Mouse (Mus musculus) adrenal gland, adult 18-20 months (tissue): ENCODE measurements around the gene Gfod1. TPM values are rescaled to one million over a fixed set of nuclear protein-coding genes. Genes with fewer than 3 reads are reported as not detected.

Experiments used
- DNase-seq, 2 experiments: peaks; one replicate each; pipeline ENCODE4 v3.0.0; 2021 to 2022; ENCODE audit warnings: low spot score in 2 of 2
- long read RNA-seq, 2 experiments: library from polyadenylated mRNA; stranded (forward); transcript quantifications; one replicate each; pipeline ENCODE4 v2.0.0; 2021
- total RNA-seq, 2 experiments: library from RNA; stranded (reverse); gene quantifications; 1 replicate in 1 of 2; 2 replicates in 1 of 2; pipeline ENCODE4 v1.2.3; 2021

The Gfod1 gene
- 10 to 100 TPM; 10.2 to 13.8 TPM for total RNA-seq
- long read RNA-seq, experiment 1, partial matches to known transcripts: 0 of 3 reads
- long read RNA-seq, experiment 1, other reads (novel, unspliced or antisense): 3 of 3 reads
- long read RNA-seq, experiment 2, partial matches to known transcripts: 0 of 1 reads
- long read RNA-seq, experiment 2, other reads (novel, unspliced or antisense): 1 of 1 reads

DNA sequence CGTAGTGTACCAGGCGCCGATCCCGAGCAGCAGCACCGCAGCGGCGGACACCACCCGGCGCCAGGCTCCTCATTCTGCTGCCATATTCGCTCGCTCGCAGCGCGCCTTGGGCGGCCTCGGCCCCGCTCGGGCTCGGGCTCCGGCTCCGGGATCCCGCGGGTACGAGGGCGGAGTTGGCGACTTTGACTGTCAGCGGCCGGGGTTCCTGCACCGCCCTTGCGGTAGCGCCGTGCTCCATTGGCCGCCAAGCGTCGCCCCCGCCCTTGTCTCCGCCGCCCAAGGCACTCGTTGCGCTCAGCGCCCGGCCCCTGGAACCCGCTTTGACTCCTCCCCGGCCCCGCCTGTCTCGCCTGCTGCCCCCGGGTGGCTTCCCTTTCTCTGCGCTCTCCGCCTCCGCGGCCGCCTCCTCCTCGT lies at the start of gene Gfod1:
Gene Gfod1, minus strand, starts transcription at position 155 of the 414 bp plus-strand sequence.
- DNase-seq: peak; percentile 95 to 97

DNA sequence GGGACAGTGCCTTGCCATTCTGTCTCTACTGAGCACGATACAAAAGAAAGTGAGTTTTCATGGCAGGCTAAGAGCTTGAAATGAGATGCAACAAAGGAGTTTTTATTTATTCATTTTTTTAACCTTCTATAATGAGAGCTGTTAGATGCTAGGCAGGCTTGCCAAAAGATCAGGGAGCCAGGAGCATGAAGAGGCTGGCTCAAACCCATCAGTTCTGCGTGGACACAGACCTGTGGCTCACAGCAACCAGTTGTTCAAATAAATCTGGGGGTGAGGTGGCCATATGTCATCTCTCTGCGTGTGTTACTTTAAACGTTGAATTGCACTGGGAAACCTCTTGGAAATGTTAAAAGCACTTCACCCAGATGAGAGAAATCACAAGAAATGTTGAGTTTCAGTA lies 49.4 kb upstream of the Gfod1 start:
- no peak for DNase-seq

DNA sequence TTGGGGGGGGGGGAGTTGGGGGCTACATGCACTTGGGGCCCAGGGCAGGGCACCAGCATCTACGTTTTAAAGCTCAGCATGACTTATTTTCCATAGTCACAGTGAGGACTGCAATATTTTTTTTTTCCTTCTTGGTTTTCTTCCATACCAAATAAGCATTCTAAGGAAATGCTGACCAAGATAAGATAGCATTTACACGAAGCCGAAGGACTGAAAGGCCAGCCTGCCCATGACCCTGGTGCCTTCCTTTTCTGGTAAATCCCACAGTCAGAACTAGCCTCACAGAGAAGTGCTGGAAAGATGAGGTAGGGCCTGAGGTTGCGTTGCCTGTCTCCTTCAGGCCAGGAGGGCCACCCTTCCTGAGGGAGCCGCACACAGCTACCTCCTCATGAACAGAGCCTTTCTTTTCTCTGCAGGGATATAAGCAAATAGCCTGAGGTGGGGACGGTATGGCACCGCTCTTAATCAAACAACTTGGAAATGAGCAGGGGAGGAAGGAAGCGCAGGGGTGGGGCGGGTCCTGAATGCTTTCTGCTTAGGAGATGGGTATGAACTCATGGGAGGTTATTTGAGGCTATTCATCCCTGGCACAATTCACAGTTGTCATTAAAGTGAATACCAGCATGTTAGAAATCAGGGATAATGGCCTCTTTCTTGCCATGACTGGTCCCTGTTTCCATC lies 46.7 kb upstream of the Gfod1 start:
- DNase-seq: no peak

DNA sequence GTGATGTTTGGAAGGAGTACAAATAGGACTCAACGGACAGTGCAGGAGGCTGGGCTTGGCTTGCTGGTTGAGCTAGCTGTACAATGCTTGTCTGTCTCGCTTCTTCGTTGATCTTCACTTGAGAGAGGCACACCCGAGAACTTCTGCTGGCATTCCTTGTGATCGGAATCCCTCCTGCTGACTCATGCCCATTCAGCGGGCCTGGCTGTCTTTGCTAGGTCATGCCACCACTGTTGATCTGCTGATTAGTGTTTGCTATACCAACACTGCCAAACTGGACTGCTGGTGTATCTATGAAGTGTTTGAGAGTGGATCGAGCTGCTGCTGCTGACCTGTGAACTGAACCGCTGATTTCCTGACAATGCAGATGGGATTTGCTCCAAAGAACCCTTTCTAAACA lies 45.4 kb upstream of the Gfod1 start:
- no peak for DNase-seq

DNA sequence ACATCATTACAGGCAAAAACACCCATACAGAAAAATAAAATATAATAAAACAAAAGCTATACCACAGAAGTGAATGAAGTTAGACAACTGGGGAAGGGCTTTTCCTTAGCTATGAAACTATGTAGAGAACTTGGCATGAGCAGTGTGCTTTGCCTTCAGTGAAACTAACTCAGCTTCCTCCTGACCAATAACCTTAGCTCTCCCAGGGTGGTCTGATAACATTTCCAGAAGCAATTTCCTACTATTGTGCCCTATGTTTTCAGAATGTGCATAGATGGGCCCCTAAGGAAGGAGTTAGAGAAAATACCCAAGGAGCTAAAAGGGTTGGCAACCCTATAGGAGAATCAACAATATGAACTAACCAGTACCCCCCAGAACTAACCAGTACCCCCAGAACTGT lies 42.9 kb upstream of the Gfod1 start:
- DNase-seq: no peak

DNA sequence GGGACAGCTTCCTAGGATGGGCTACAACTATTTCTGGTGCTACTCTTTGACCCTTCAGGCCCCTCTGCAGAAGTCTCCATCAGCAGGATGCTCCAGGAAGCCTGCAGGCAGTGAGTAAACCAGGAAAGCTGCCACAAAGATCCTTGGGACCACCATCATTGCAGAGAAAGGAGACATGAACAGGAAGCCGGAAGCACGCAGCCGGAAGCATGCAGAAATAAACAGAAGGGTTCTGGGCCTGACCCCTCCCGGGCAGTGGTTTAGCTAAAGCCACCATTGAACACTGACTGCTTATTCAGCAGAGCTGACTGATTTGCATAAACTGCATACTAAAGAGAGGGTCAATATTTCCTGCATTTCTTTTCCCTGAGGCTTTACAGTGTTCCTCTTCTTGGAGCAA lies 34.7 kb upstream of the Gfod1 start:
- no peak for DNase-seq

DNA sequence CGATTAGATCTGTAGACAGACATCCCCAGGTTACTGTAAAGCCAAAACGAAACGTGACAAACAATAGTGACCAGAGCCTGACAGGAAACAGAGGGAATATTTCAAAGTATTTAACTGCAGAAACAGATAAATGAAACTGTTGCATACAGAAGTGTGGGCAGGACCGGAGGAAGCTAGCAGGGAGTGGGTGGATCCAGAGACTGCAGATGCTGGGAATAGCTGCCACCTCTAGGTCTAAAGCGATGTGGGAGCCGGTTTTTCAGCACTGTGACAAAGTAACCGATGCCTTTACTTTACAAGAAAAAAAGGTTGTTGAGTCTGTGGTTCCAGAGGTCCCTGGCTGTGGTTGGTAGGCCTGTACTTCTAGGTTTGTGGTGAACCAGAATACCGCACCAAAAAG lies 34.0 kb upstream of the Gfod1 start:
- DNase-seq: no peak

DNA sequence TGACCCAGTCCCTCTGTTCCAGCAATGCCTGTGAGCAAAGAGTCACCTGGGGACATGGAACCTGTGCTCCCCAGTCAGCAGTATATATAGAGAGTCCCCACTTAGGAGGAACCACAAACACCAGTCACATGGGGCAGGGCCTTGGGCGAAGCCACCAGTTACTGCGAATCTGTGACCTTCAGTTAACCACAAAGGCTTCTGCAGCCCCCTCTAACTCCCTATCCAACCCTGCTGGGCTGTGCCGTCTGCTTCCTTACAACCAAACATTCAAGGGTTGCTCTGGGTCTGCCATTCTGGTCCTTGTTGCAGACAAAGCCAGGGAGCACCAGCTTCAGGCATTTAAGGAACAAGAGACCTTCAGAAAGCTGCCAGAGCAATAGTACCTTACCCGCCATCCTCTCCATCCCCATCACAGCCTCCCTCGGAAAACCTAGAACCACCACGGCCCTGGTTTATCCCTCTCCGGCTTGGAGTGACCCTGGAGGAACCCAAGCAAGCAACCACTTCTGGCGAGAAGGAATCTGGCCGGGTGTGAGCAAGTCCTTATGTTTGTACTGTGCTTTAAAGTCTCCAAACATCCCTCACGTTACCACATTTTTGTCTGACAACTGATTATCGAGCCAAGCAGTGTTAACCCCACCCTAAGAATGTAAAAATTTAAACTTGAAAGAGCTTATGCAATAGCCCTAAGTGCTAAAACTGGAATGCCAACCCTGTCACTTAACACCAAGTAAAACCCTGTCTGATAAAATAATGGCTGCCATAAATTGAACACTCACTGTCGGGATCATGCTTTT lies 32.7 kb upstream of the Gfod1 start:
- no peak for DNase-seq

DNA sequence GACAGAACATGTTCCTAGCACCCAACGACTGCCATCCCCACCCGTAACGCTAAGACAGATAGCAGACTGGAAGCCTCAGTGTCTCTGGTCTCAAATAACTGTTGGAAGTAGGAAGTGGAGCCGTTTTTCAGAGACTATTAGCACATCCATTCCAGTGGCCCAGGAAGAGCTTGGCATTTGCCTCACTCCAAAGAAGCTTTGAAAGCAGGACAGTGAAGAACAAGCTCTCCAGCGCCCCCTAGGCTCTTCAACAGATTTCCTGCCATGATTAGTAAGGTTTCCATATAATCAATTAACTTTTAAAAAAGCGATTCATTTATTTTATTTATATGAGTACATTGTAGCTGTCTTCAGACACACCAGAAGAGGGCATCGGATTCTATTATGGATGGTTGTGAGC lies 28.6 kb upstream of the Gfod1 start:
- peak; percentile 16 to 36 for DNase-seq

DNA sequence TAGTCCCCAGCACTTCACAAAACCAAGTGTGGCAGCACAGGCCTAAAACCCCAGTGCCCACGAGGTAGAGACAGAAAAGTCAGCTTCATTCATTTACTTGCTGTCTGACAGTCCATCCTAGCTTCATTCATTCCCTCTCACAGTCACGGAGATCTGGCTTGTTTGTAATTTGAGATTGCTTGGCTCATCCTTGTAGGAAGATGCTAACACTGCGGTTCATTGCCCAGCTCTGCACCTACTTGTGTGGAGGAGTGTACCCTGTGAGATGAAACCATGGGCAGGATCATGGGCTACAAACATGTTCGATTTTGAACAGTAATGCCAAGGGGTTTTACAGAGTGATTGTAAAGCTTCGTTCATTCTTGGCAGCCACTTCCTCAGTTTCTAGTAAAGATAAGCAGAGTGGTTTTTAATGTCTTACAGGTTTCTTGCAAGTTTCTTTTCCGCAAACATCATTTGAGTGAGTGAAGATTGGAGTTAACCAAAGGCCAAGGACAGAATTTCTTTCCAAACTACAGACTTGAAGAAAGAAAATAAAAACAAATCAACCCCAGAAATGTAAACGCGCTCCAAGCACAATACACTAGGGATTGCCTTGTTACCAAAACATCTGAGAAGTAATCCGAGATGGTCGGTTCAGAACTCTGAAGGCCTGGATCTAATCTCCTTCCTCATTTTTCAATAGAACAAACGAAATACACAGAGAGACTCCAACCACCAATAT lies 27.9 kb upstream of the Gfod1 start:
- DNase-seq: no peak

DNA sequence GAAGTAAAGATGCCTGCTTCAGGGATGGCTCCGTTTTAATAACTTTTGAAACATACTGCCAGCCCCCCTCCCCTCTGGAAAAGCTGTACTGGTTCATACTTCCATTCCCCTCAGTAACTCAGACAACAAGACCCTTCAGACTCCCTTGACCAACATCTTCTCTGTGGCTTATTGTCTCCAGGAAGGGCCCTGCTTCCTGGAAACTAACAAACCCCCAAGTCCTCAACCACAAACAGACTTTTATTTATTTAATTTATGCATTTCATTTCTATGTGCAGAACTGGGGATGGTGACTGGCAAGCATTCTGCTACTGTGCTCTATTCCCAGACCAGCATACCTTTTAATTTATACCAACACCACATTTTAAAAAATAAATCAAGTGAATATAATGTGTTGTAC lies 21.5 kb upstream of the Gfod1 start:
- no peak for DNase-seq

DNA sequence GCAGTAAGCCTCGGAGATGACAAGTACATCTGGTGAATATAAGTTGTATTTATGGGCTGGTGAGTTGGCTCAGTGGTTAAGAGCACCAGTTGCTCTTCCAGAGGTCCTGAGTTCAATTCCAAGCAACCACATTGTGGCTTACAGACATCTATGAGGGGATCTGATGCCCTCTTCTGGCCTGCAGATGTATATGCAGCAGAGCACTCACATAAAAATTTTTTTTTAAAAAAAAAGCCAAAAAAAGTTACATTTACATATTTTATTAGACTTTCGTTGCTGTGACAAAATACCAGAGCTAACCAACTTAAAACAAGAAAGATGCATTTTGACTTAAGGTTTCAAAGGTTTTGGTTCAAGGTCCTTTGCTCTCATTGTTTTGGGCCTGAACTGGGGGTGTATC lies 17.5 kb upstream of the Gfod1 start:
- DNase-seq: no peak

DNA sequence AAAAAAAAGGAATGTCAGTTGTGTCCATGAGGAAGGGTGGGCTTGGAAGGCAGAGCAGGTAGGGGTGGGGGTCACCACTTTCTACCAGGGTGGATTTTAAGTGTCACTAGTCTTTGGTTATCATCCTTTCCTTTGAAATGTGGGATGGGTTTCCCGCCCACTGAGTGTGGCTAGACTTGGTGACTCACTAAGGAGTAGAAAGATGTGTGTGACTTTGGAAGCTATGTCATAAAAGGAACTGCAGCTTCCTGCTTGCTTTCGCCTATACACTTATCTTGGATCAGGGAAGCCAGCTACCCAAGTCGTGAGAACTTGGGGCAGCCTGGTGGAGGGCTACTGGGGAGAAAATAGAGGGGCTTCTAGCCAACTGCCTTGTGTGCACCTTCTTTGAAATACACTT lies 15.4 kb upstream of the Gfod1 start:
- no peak for DNase-seq

DNA sequence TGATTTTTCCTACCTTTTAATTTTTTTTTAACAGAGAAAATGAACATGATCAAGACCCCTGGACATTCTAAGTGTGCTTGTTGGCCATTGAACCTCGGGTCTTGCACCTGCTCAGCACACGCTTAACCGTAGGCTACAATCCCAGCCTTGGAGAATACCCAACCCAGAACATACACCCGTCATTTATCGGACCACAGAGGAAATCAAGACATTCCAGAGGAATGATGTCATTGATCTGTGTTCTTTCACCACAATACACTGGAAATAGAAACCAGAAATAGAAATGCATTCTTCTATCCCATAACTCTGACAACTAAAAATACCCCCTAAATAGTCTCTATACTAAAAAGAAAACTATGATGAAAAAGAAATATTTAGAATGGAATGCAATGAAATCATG lies 13.4 kb upstream of the Gfod1 start:
- no peak for DNase-seq

DNA sequence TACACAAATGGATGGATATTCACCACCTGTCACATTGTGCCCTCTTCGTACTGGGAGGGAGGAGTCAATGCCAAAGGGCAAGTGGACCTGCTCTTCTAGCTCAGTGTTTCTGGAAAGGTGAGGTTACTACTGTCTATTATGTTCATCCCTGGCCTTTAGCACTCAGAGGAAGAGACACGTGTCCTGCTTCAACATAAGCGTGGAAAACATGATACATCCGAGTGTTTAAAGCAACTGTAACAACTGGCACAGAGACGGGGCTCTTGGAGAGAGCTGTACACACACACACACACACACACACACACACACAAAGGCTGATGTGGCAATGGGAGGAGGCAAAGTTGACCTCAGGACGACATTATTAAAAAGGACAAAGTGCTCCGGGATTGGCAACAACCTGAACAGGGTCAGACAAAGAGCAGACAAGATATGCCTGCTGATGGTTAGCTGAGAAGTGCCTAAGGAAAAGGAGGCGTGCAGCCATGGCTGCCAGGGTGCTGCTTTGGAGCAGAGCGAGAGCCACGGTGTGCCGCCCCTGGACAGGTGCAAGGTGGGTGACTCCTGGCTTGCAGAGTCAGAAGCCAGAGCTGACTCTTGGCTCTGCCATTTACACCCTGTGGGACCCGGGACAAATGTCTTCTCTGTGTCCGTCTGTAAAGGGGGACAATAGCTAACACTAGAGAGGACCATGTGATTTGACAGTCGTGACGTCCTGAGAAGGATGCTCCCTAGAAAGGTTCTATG lies 1.4 kb upstream of the Gfod1 start:
- DNase-seq: no peak

DNA sequence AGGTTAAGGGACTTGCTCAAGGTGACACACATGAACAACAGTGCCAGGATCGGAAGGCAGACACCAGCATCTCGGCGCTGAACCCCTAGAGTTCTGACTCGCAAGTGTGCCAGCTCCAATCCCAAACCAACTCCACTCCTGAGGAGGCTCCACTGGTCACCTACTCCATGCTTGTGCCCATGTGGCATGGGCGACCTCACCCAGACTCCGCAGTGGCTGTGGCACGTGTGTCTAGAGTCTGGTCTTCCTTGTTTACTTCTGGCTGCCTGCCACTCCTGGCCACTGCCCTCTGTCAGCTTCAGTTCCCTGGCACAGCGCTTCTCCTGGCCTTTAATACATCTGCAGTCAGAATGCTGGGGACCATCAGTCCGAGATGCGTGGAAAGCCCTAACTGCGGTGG lies 728 bp upstream of the Gfod1 start:
- peak in 1 of 2 experiments; percentile 35 for DNase-seq

DNA sequence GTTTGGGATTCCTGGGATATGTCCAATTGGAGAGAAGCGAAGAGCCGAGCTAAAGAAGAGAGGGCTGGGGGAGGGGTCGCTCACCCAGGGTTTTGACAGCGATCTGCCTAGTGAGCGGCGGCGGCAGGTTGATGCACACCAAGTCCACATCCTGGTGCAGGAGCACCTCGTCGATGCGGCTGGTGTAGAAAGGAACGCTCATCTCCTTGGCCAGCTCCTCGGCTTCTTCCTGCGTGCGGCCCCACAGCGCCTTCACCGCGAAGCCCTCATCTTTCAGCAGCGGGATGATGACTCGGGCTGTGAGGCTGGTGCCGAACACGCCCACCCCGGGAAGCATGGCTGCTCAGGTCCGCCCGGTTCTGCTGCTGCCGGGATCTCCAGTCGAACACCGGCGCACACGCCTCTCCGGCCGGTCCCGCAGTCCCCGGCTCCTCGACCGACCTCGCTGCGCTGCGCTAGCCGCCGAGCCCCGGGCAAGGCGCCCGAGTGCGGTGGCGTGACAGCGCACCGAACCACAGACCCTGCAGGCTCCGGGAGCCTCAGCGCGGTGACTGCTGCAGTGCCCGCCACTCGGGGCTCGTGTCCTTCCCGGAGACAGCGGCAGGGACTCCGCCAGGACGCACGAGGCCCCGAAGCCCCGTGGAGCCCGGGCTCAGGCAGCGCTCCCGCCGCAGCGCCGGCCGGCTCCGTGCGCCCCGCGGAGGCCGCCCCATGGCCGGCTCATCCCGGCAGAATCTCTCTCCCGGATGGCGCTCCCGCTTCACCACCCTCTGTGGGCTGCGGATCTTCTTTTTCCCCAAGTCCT lies 609 bp downstream of the Gfod1 start:
- DNase-seq: peak; percentile 52 to 54

DNA sequence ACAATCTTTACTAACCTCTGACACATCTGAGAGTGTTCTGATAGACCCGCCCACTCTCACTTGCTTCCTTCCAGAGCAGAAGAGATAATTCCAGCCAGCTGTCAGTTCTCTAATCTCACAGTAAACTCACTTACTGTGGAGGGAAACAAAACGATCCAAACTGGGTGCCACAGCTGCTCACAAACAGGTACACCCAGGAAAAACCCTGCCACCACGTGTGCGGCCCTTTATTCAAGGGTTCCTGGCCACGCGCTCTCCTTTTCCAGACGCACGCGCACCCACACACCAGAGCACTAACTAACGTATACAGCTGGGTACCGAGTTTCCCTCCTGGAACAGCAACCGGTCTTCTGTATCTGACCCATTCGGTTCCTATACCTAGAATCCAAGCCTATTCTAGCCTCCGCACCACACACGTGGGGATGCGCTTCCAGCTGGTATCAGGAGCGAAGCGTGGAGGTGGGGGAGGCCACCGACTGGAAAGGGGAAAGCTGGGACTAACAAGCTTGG lies 1.3 kb downstream of the Gfod1 start:
- DNase-seq: no peak

DNA sequence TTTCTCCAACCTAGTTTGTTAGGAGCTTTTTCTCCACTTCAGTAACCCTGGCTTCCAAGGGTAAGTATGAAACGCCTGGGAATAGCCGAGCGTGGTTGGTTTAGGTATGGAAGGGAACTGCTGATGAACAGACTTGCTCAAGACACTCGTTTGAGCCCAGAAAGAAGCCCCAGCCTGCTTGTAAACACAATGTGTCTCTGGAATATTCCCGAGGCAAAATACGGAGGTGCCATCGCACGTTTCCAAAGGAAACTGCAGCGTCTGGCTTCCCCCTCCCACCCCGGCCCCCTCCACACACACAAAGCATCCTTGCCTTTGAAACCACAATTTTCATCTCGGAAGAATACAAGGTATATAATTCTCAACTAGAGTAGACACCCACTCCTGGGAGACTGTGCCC lies 1.7 kb downstream of the Gfod1 start:
- no peak for DNase-seq

DNA sequence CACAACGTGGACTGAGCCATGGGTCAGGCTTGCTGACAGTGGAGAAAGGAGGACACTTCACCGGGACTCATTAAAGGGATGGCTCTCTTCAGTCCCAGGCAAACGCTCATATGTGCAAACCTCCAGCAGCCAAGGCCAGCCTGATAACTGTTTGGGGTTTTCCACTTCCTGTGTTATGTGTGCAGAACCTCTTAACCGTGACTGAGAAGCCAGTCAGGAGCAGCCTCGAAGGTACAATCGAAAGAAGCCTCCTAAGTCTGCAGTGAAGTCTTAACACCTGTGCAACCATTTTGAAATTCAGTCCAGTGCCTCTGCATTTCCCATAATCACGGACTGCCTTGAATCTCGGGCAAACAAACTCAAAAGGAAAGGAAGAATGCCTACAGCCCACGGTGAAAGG lies 3.1 kb downstream of the Gfod1 start:
- DNase-seq: no peak
